ENCODE assay signal across 14 mouse cellular contexts in the genomic region with DNA sequence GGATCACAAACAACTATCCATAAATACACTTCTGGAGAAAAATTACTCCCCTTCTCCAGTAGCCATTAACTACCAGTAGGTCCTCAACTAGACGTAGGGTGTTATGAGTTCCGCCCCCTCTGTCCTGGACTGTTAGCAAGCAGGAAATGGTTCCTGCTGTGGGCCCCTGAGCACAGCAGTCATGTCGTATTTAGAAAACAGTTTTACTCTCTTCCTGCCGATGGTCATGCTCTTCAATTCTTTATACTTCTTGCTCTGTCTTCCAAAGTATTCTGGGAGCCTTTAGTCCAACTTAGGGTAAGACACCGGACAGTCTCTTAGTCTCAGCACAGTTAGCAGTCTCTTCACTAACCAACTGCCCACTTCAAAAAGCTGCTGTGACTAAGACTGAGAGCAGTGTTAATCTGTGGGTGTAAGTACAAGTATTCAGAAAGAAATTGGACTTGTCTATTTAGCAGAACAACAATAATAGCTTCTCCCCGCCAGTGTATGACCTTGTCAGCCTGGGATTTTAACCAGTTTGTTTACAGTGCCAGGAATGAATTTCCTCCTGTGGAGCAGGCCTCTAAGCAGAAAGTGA. TPM values are rescaled to one million over a fixed set of nuclear protein-coding genes. Genes with fewer than 3 reads are reported as not detected.
DNase-seq lines count a peak whose midpoint lies in the region; ATAC-seq and TF ChIP-seq lines count a peak whose summit lies in the region.
"Had no signal": no experiment of that assay in that cellular context is flagged by ENCODE, and none has a peak within 500 bp of the region (broad histone marks: within the 10 kb centered on the region; RNA-seq: fewer than 3 reads in every experiment).

No protein-coding gene starts in this region.

- no peak for TF ChIP-seq CTCF in lung, embryonic 14.5 days (IDR thresholded peaks at IDR 0.05; ENCODE audit: low read depth)
- no peak for TF ChIP-seq CTCF in gastrocnemius, adult 2 months (IDR thresholded peaks at IDR 0.05)

- WGBS in heart, embryonic 13.5 days, result 69% methylated on average over 6 of the region's 6 CpGs
- WGBS in lung, embryonic 14.5 days, result 57% methylated on average over 6 of the region's 6 CpGs

- H3K36me3 ChIP-seq in heart, embryonic 13.5 days, result peaks cover 95% of the 10 kb centered on the region
- peaks cover 89% of the 10 kb centered on the region for H3K36me3 ChIP-seq in lung, embryonic 14.5 days (ENCODE audit: insufficient read depth)

- H3K27me3 ChIP-seq in heart, embryonic 13.5 days (replicated peaks), result no peaks in the 10 kb centered on the region
- no peaks in the 10 kb centered on the region for H3K27me3 ChIP-seq in lung, embryonic 14.5 days (ENCODE audit: insufficient read depth, low read length)
- H3K27me3 ChIP-seq: embryonic facial prominence, embryonic 15.5 days; hindbrain, embryonic 13.5 days; midbrain, embryonic 12.5 days had no signal

- peak overlapping the region; percentile 77 for H3K27ac ChIP-seq in heart, embryonic 13.5 days (replicated peaks)
- H3K27ac ChIP-seq in lung, embryonic 14.5 days (ENCODE audit: low read depth), result peak overlapping the region; percentile 51; the same call in 1 of the 2 replicates
- no peak overlapping the region for H3K27ac ChIP-seq in gastrocnemius, adult 2 months
- H3K27ac ChIP-seq: embryonic facial prominence, embryonic 15.5 days; hindbrain, embryonic 13.5 days; midbrain, embryonic 12.5 days had no signal

- no peak overlapping the region for H3K4me2 ChIP-seq in heart, embryonic 13.5 days
- H3K4me2 ChIP-seq in lung, embryonic 14.5 days, result no peak overlapping the region
- H3K4me2 ChIP-seq: embryonic facial prominence, embryonic 15.5 days; hindbrain, embryonic 13.5 days; midbrain, embryonic 12.5 days had no signal

- H3K9me3 ChIP-seq in heart, embryonic 13.5 days, result no peaks in the 10 kb centered on the region
- no peaks in the 10 kb centered on the region for H3K9me3 ChIP-seq in lung, embryonic 14.5 days (ENCODE audit: low read depth, low read length)
- H3K9me3 ChIP-seq: embryonic facial prominence, embryonic 15.5 days; hindbrain, embryonic 13.5 days; midbrain, embryonic 12.5 days had no signal

- intact Hi-C loops in heart, postnatal 10 days (cut with DNase I), result loop anchor here (5.0 kb wide), 1 partner anchor 95 kb away; no protein-coding TSS in a partner anchor
- intact Hi-C loops in gastrocnemius, adult 2 months (cut with DNase I), result no loop called here
- intact Hi-C loops in left cerebral cortex, postnatal 4 days (cut with DNase I), result no loop called here

- H3K4me1 ChIP-seq in heart, embryonic 13.5 days, result peaks cover 29% of the 10 kb centered on the region
- H3K4me1 ChIP-seq in lung, embryonic 14.5 days (ENCODE audit: insufficient read depth), result no peaks in the 10 kb centered on the region
- H3K4me1 ChIP-seq: embryonic facial prominence, embryonic 15.5 days; hindbrain, embryonic 13.5 days; midbrain, embryonic 12.5 days had no signal

- H3K9ac ChIP-seq in heart, embryonic 13.5 days, result no peak overlapping the region; the same call in 1 of the 2 replicates
- no peak overlapping the region for H3K9ac ChIP-seq in lung, embryonic 14.5 days
- H3K9ac ChIP-seq: embryonic facial prominence, embryonic 15.5 days; hindbrain, embryonic 13.5 days; midbrain, embryonic 12.5 days had no signal

- DNase-seq in heart, postnatal 10 days, result no peak
- peak; percentile 33 for DNase-seq in lung, embryonic 14.5 days
- no peak for DNase-seq in lung, adult 18-20 months
- peak; percentile 69 for DNase-seq in CD4-positive, CD25-positive, alpha-beta regulatory T cell, adult 2 months (ENCODE audit: low read depth, low spot score)
- DNase-seq in naive thymus-derived CD4-positive, alpha-beta T cell, adult 2 months (ENCODE audit: low read depth), result peak; percentile 70
- no peak for DNase-seq in gastrocnemius, adult 2 months
- no peak for DNase-seq in left cerebral cortex, postnatal 4 days
- DNase-seq: cerebellum, postnatal 14 days; right cerebral cortex, postnatal 4 days had no signal

- ATAC-seq in heart, embryonic 13.5 days (ENCODE audit: extremely low read depth, insufficient number of reproducible peaks, low FRiP score, low TSS enrichment), result no peak
- no peak for ATAC-seq in lung, embryonic 14.5 days (ENCODE audit: insufficient read depth)

- H3K4me3 ChIP-seq in heart, embryonic 13.5 days, result no peak overlapping the region
- H3K4me3 ChIP-seq in lung, embryonic 14.5 days (ENCODE audit: low read depth, low read length), result no peak overlapping the region
- H3K4me3 ChIP-seq in gastrocnemius, adult 2 months, result no peak overlapping the region
- H3K4me3 ChIP-seq: embryonic facial prominence, embryonic 15.5 days; hindbrain, embryonic 13.5 days; midbrain, embryonic 12.5 days had no signal

RNA-seq across cellular contexts. Expression of a gene that starts 47.3 kb away (rescaled TPM):
- 29.3 and 32.8 TPM in 2 replicates for polyA plus RNA-seq in heart, embryonic 13.5 days (2015; fragmentation: Nextera tagmentation; extraction: Ambion mirVana)
- total RNA-seq in heart, postnatal 10 days (2021), result 10 to 100 TPM; 24.3 to 38.1 TPM
- polyA plus RNA-seq in lung, embryonic 14.5 days (2014; fragmentation: Nextera tagmentation; extraction: Ambion mirVana), result 4.5 and 4.9 TPM in 2 replicates
- total RNA-seq in gastrocnemius, adult 2 months (2021), result 10 to 100 TPM in 1 of 2 experiments, 1 to 10 TPM in 1; 9.9 to 12.0 TPM
- total RNA-seq in left cerebral cortex, postnatal 4 days (2021), result under 1 TPM; 0.70 to 0.92 TPM

RNA-seq across cellular contexts. Expression of a gene that starts 58.0 kb away (rescaled TPM):
- polyA plus RNA-seq in heart, embryonic 13.5 days (2015; fragmentation: Nextera tagmentation; extraction: Ambion mirVana), result 13.9 and 14.2 TPM in 2 replicates
- 10 to 100 TPM; 29.3 to 31.6 TPM for total RNA-seq in heart, postnatal 10 days (2021)
- 2.5 and 3.9 TPM in 2 replicates for polyA plus RNA-seq in lung, embryonic 14.5 days (2014; fragmentation: Nextera tagmentation; extraction: Ambion mirVana)
- total RNA-seq in gastrocnemius, adult 2 months (2021), result 100 to 1,000 TPM; 109 to 120 TPM
- total RNA-seq in left cerebral cortex, postnatal 4 days (2021), result 10 to 100 TPM; 18.1 to 18.3 TPM
- total RNA-seq: neutrophil, adult 5-6 weeks had no signal

Comparison
In these comparisons a context has a peak if more than half of its experiments do, and no peak if none do; other contexts are left out.
1. DNase-seq: peak in lung, embryonic 14.5 days (single experiment), CD4-positive, CD25-positive, alpha-beta regulatory T cell, adult 2 months (single experiment) and naive thymus-derived CD4-positive, alpha-beta T cell, adult 2 months (single experiment); none in heart, postnatal 10 days (0 of 2), lung, adult 18-20 months (0 of 2), gastrocnemius, adult 2 months (single experiment) and left cerebral cortex, postnatal 4 days (single experiment).
2. RNA of a gene that starts 47.3 kb away (total RNA-seq): 24.3 to 38.1 TPM in heart, postnatal 10 days and 9.9 to 12.0 TPM in gastrocnemius, adult 2 months; 0.70 to 0.92 TPM in left cerebral cortex, postnatal 4 days; every median in the first group is over 4 times any median in the second.